ENCODE assay signal across 8 mouse cellular contexts in genomic region chr2:121806171-121806943, GRCm38 (mm10). TPM values are rescaled to one million over a fixed set of nuclear protein-coding genes. Genes with fewer than 3 reads are reported as not detected.
DNase-seq lines count a peak whose midpoint lies in the region; ATAC-seq and TF ChIP-seq lines count a peak whose summit lies in the region.

No protein-coding gene starts in this region.

- under 1% methylated on average over 65 of the region's 90 CpGs for WGBS in neural tube, embryonic 11.5 days
- WGBS in bone marrow, adult 2 months, result 3% methylated on average over 90 of the region's 90 CpGs
- whole genome bisulfite sequencing in forebrain, embryonic 10.5 days, result under 1% methylated on average over 85 of the region's 90 CpGs
- WGBS in hindbrain, postnatal 0 days, result under 1% methylated on average over 66 of the region's 90 CpGs
- WGBS in liver, embryonic 11.5 days, result 1% methylated on average over 56 of the region's 90 CpGs

- no peaks in the 10 kb centered on the region for H3K36me3 ChIP-seq in neural tube, embryonic 11.5 days (ENCODE audit: control insufficient read depth, insufficient read depth, low read length)
- H3K36me3 ChIP-seq in forebrain, embryonic 10.5 days (replicated peaks), result no peaks in the 10 kb centered on the region
- no peaks in the 10 kb centered on the region for H3K36me3 ChIP-seq in hindbrain, postnatal 0 days (ENCODE audit: insufficient read depth, low read length)
- H3K36me3 ChIP-seq in liver, embryonic 11.5 days (ENCODE audit: control insufficient read depth, insufficient read depth, low read length), result no peaks in the 10 kb centered on the region

- peak overlapping the region; percentile 68 for H3K4me3 ChIP-seq in neural tube, embryonic 11.5 days (ENCODE audit: low read depth, low read length)
- peak overlapping the region; percentile 12 for H3K4me3 ChIP-seq in bone marrow, adult 2 months (replicated peaks; ENCODE audit: control insufficient read depth, low read depth, low read length)
- peak overlapping the region; percentile 87 for H3K4me3 ChIP-seq in forebrain, embryonic 10.5 days
- peak overlapping the region; percentile 81 for H3K4me3 ChIP-seq in hindbrain, postnatal 0 days (ENCODE audit: low read length)
- peak overlapping the region; percentile 64 for H3K4me3 ChIP-seq in liver, embryonic 11.5 days (ENCODE audit: low read depth, low read length)

- H3K4me1 ChIP-seq in neural tube, embryonic 11.5 days (ENCODE audit: control insufficient read depth, insufficient read depth, low read length), result no peaks in the 10 kb centered on the region; the same call in 1 of the 2 replicates
- H3K4me1 ChIP-seq in bone marrow, adult 2 months (ENCODE audit: control insufficient read depth, insufficient read depth, low read length), result no peaks in the 10 kb centered on the region
- peaks cover 46% of the 10 kb centered on the region for H3K4me1 ChIP-seq in forebrain, embryonic 10.5 days
- peaks cover 4% of the 10 kb centered on the region; the same call in 1 of the 2 replicates for H3K4me1 ChIP-seq in hindbrain, postnatal 0 days (ENCODE audit: insufficient read depth, low read length)
- H3K4me1 ChIP-seq in liver, embryonic 11.5 days (replicated peaks; ENCODE audit: control insufficient read depth, insufficient read depth, low read length), result peaks cover 4% of the 10 kb centered on the region; the same call in 1 of the 2 replicates

- TF ChIP-seq CTCF in bone marrow, adult 2 months (IDR thresholded peaks at IDR 0.05; ENCODE audit: control insufficient read depth, insufficient read depth, low read length), result no peak
- TF ChIP-seq CTCF in hindbrain, postnatal 0 days (IDR thresholded peaks at IDR 0.05; ENCODE audit: low read depth), result no peak

- TF ChIP-seq POLR2A in bone marrow, adult 2 months (IDR thresholded peaks at IDR 0.05; ENCODE audit: borderline replicate concordance, control insufficient read depth, low read depth, low read length), result no peak

- peak overlapping the region; percentile 61 for H3K4me2 ChIP-seq in neural tube, embryonic 11.5 days (ENCODE audit: low read depth)
- peak overlapping the region; percentile 92 for H3K4me2 ChIP-seq in hindbrain, postnatal 0 days (ENCODE audit: low read depth, low read length)
- peak overlapping the region; percentile 86 for H3K4me2 ChIP-seq in liver, embryonic 11.5 days

- H3K27me3 ChIP-seq in neural tube, embryonic 11.5 days (ENCODE audit: control insufficient read depth, insufficient read depth, low read length), result no peaks in the 10 kb centered on the region
- peaks cover 54% of the 10 kb centered on the region for H3K27me3 ChIP-seq in forebrain, embryonic 10.5 days (ENCODE audit: poor library complexity, severe bottlenecking)
- H3K27me3 ChIP-seq in hindbrain, postnatal 0 days (ENCODE audit: insufficient read depth, low read length), result no peaks in the 10 kb centered on the region
- peaks cover 41% of the 10 kb centered on the region for H3K27me3 ChIP-seq in liver, embryonic 11.5 days (replicated peaks; ENCODE audit: control insufficient read depth, insufficient read depth, low read length)

- peak; percentile 83 for ATAC-seq in neural tube, embryonic 11.5 days (ENCODE audit: insufficient read depth, low FRiP score, low TSS enrichment)
- ATAC-seq in hindbrain, postnatal 0 days, result peak; percentile 84
- peak; percentile 79 for ATAC-seq in liver, embryonic 11.5 days (replicated peaks; ENCODE audit: low FRiP score)
- ATAC-seq in granulocyte monocyte progenitor cell, adult 5-6 weeks (replicated peaks; ENCODE audit: poor library complexity, severe bottlenecking), result no peak

- H3K9ac ChIP-seq in neural tube, embryonic 11.5 days (ENCODE audit: low read length), result peak overlapping the region; percentile 88
- peak overlapping the region; percentile 78 for H3K9ac ChIP-seq in hindbrain, postnatal 0 days (replicated peaks; ENCODE audit: low read length)
- peak overlapping the region; percentile 38; the same call in 1 of the 2 replicates for H3K9ac ChIP-seq in liver, embryonic 11.5 days (ENCODE audit: low read depth, low read length)

- peak; percentile 73 for DNase-seq in neural tube, embryonic 11.5 days (ENCODE audit: low spot score)
- DNase-seq in neural tube, embryonic 10.5 days (ENCODE audit: extremely low spot score, low spot score), result no peak
- DNase-seq in forebrain, embryonic 10.5 days (ENCODE audit: extremely low spot score, low spot score), result peak; percentile 57
- DNase-seq in hindbrain, postnatal 0 days (ENCODE audit: low spot score), result peak; percentile 64
- DNase-seq in liver, embryonic 11.5 days (ENCODE audit: low spot score), result peak; percentile 55
- DNase-seq in right cerebral cortex, adult 2 months (ENCODE audit: low spot score in 2 of 2), result peak; percentile 45 to 55

- H3K27ac ChIP-seq in neural tube, embryonic 11.5 days (ENCODE audit: low read depth, low read length), result peak overlapping the region; percentile 80
- H3K27ac ChIP-seq in bone marrow, adult 2 months (ENCODE audit: control insufficient read depth, insufficient read depth, low read depth, low read length, poor library complexity), result no peak overlapping the region; the same call in 1 of the 2 replicates
- peak overlapping the region; percentile 94 for H3K27ac ChIP-seq in forebrain, embryonic 10.5 days
- peak overlapping the region; percentile 92 for H3K27ac ChIP-seq in hindbrain, postnatal 0 days
- H3K27ac ChIP-seq in liver, embryonic 11.5 days (ENCODE audit: low read depth, low read length), result no peak overlapping the region

- no peaks in the 10 kb centered on the region for H3K9me3 ChIP-seq in neural tube, embryonic 11.5 days (ENCODE audit: control insufficient read depth, low read length)
- H3K9me3 ChIP-seq in forebrain, embryonic 10.5 days, result no peaks in the 10 kb centered on the region
- H3K9me3 ChIP-seq in hindbrain, postnatal 0 days (ENCODE audit: low read length), result no peaks in the 10 kb centered on the region
- H3K9me3 ChIP-seq in liver, embryonic 11.5 days (ENCODE audit: control insufficient read depth, low read length), result no peaks in the 10 kb centered on the region

RNA-seq across cellular contexts. Expression of gene Frmd5, which starts 0.5 kb away (rescaled TPM):
- 14.7 and 18.0 TPM in 2 replicates for polyA plus RNA-seq in neural tube, embryonic 11.5 days (2014; fragmentation: Nextera tagmentation; extraction: Ambion mirVana)
- polyA plus RNA-seq in bone marrow, adult 2 months (2011; ENCODE audit: insufficient read depth, insufficient read length, low replicate concordance, missing spikeins), result not detected in 2 replicates
- polyA plus RNA-seq in forebrain, embryonic 10.5 days (2016; fragmentation: Nextera tagmentation; extraction: Ambion mirVana), result 13.9 and 15.6 TPM in 2 replicates
- 39.7 and 42.3 TPM in 2 replicates for total RNA-seq in hindbrain, postnatal 0 days (2014; rRNA removed)
- polyA plus RNA-seq in hindbrain, postnatal 0 days (2015; fragmentation: Nextera tagmentation; extraction: Ambion mirVana), result 13.1 and 14.6 TPM in 2 replicates
- 0.55 and 0.96 TPM in 2 replicates for polyA plus RNA-seq in liver, embryonic 11.5 days (2014; fragmentation: Nextera tagmentation; extraction: Ambion mirVana)
- not detected in 2 replicates for total RNA-seq in granulocyte monocyte progenitor cell, adult 5-6 weeks (2014; fragmentation: Nextera tagmentation)
- total RNA-seq in granulocyte monocyte progenitor cell, adult 5-6 weeks (2017), result not detected in 2 replicates

Comparison
In these comparisons a context has a peak if more than half of its experiments do, and no peak if none do; other contexts are left out.
1. H3K27ac ChIP-seq: peak in neural tube, embryonic 11.5 days (single experiment), forebrain, embryonic 10.5 days (single experiment) and hindbrain, postnatal 0 days (single experiment); none in bone marrow, adult 2 months (single experiment) and liver, embryonic 11.5 days (single experiment).
2. H3K4me3 ChIP-seq: peak in every context shown above with its lines; median percentile 87 in forebrain, embryonic 10.5 days; 81 in hindbrain, postnatal 0 days; 68 in neural tube, embryonic 11.5 days; 64 in liver, embryonic 11.5 days; 12 in bone marrow, adult 2 months.
3. H3K9ac ChIP-seq: peak in every context shown above with its lines; median percentile 88 in neural tube, embryonic 11.5 days; 78 in hindbrain, postnatal 0 days; 38 in liver, embryonic 11.5 days.
4. Peak in every context shown above with its lines, with median percentiles within 50 percentile points of each other: H3K4me2 ChIP-seq.